Mouse (Mus musculus): ENCODE measurements around the gene Itga9. TPM values are rescaled to one million over a fixed set of nuclear protein-coding genes. Genes with fewer than 3 reads are reported as not detected.

Itga9 gene
- total RNA-seq, 2 experiments from 2014 or later = 12.3 to 17.7 TPM

GRCm38 (mm10) chr9:118921926-118922325, 315.4 kb downstream of the Itga9 start:
- intact Hi-C loops (cut with DNase I; ENCODE audit: low total_unique reads) = loop anchor here (2.0 kb wide), 1 partner anchor 147 kb away; no protein-coding TSS in a partner anchor
- no peak for DNase-seq

- intact Hi-C loops (cut with DNase I; ENCODE audit: low total_unique reads) = loop anchor here (5.0 kb wide), 1 partner anchor 68 kb away; no protein-coding TSS in a partner anchor
- no peak for DNase-seq
Measured at GRCm38 (mm10) chr9:118924554-118925085, 318.1 kb downstream of the Itga9 start.

- intact Hi-C loops (cut with DNase I; ENCODE audit: low total_unique reads) = loop anchor here (5.0 kb wide), 1 partner anchor 67 kb away; no protein-coding TSS in a partner anchor
- peak; percentile 97 for DNase-seq
Measured at GRCm38 (mm10) chr9:118925286-118926110, 319.0 kb downstream of the Itga9 start.

GRCm38 (mm10) chr9:118926111-118926650, 319.7 kb downstream of the Itga9 start, which contains the start of gene Ctdspl:
Gene Ctdspl, plus strand, starts transcription at chr9:118926453.
- peak; percentile 56 for DNase-seq
- intact Hi-C loops (cut with DNase I; ENCODE audit: low total_unique reads) = loop anchor here (5.0 kb wide), 1 partner anchor 66 kb away; no protein-coding TSS in a partner anchor

GRCm38 (mm10) chr9:118926688-118927321, 320.3 kb downstream of the Itga9 start:
- intact Hi-C loops (cut with DNase I; ENCODE audit: low total_unique reads) = loop anchor here (5.0 kb wide), 1 partner anchor 65 kb away; no protein-coding TSS in a partner anchor
- peak; percentile 45 for DNase-seq

- intact Hi-C loops (cut with DNase I; ENCODE audit: low total_unique reads) = loop anchor here (5.0 kb wide), 1 partner anchor 65 kb away; no protein-coding TSS in a partner anchor
- no peak for DNase-seq
Measured at GRCm38 (mm10) chr9:118927501-118927900, 321.0 kb downstream of the Itga9 start.

DNA sequence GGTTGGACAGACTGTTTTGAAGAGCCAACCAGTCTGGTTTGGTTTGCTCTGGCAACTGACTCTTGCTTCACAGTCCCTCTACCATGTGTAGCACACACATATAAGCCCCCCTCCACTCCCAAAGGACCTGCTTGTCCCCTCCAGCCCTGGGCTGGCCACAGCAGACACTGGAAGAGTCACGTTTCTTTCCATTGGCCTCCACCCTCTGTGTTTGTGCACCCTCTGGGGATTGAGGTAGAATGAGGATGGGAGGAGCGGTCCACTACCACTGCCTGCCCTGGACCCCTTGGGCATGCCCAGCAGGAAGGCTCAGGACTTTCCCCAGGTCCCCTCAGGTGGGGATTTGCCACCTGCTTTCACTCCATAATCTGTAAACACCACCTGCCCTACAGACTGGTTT, 321.5 kb downstream of the Itga9 start:
- DNase-seq = no peak
- intact Hi-C loops (cut with DNase I; ENCODE audit: low total_unique reads) = loop anchor here (5.0 kb wide), 1 partner anchor 64 kb away; no protein-coding TSS in a partner anchor

- intact Hi-C loops (cut with DNase I; ENCODE audit: low total_unique reads) = loop anchor here (5.0 kb wide), 1 partner anchor 64 kb away; no protein-coding TSS in a partner anchor
- no peak for DNase-seq
Measured at GRCm38 (mm10) chr9:118928656-118929055, 322.2 kb downstream of the Itga9 start.

- intact Hi-C loops (cut with DNase I; ENCODE audit: low total_unique reads) = no loop called here
- DNase-seq = no peak
Measured at GRCm38 (mm10) chr9:118930611-118931010, 324.1 kb downstream of the Itga9 start.

GRCm38 (mm10) chr9:118933800-118934199, 327.3 kb downstream of the Itga9 start:
- DNase-seq = no peak
- intact Hi-C loops (cut with DNase I; ENCODE audit: low total_unique reads) = no loop called here

GRCm38 (mm10) chr9:118934319-118934718, 327.8 kb downstream of the Itga9 start:
- no peak for DNase-seq
- intact Hi-C loops (cut with DNase I; ENCODE audit: low total_unique reads) = no loop called here

DNA sequence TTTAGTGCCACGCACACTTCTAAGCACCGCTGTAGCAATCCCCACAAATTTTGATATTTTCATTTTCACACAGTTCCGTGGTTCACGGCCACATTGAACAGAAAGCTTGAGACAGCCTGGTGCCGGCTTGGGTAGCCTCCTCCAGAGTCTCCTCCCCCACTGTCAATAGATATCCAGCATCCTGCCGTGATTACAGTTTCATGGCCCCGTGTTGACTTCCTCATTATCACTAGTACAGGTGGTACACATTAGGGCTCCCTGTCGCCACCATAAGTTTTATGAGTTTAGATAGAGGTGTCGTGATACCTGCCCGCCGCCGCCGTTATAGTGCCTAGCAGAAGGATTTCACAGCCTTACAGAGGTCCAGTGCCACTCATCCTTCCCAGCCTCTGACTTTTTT, 328.6 kb downstream of the Itga9 start:
- intact Hi-C loops (cut with DNase I; ENCODE audit: low total_unique reads) = no loop called here
- no peak for DNase-seq

- intact Hi-C loops (cut with DNase I; ENCODE audit: low total_unique reads) = no loop called here
- no peak for DNase-seq
Measured at GRCm38 (mm10) chr9:118936071-118936470, 329.6 kb downstream of the Itga9 start.

DNA sequence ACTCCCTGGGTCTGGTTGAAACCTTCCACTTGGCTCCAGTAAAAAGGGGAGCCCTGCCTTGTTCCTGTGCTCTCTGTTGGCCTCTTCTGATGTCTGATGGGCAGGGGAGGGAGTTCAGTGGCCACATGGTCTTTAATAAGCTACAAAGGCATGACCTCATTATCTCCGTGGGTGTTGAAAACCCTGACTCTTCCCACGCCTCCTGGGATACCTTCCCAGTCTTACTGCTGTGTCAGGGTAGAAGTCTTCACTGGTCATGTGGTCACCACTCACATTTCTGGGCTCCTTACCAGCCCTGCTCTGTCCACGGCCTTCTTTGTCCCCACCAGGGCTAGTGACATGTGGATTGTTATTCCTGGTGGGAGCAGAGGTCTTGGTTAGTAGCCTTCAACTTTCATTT, 331.0 kb downstream of the Itga9 start:
- DNase-seq = peak; percentile 55
- intact Hi-C loops (cut with DNase I; ENCODE audit: low total_unique reads) = no loop called here

GRCm38 (mm10) chr9:118939410-118939809, 332.9 kb downstream of the Itga9 start:
- no peak for DNase-seq

DNA sequence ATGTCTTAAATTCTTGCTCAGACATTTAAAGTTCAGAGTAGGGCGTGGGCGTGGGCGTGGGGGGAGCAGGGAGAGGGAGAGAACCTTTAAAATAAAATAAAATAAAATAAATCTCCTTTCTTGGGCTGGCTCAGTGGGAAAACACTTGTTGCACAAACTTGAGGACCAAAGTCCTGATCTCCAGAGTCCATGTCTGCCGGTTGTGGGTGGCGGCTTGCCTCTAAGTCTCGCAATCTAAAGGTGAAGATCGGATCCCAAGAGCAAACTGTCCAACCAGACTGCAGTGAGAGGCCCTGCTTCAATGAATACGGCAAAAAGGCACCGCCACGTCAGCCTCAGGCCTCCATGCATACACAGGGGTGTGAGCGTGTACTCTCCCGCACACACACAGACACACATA, 333.3 kb downstream of the Itga9 start:
- intact Hi-C loops (cut with DNase I; ENCODE audit: low total_unique reads) = no loop called here
- no peak for DNase-seq

More at GRCm38 (mm10) chr9:118939410-118939809, 332.9 kb downstream of the Itga9 start:
- intact Hi-C loops (cut with DNase I; ENCODE audit: low total_unique reads) = no loop called here

GRCm38 (mm10) chr9:118940591-118941207, 334.2 kb downstream of the Itga9 start:
- DNase-seq = no peak
- intact Hi-C loops (cut with DNase I; ENCODE audit: low total_unique reads) = no loop called here

- intact Hi-C loops (cut with DNase I; ENCODE audit: low total_unique reads) = no loop called here
- no peak for DNase-seq
Measured at GRCm38 (mm10) chr9:118942030-118942429, 335.5 kb downstream of the Itga9 start.

- DNase-seq = no peak
- intact Hi-C loops (cut with DNase I; ENCODE audit: low total_unique reads) = no loop called here
Measured at GRCm38 (mm10) chr9:118943941-118944340, 337.5 kb downstream of the Itga9 start.
